Mouse (Mus musculus): ENCODE results near the gene Lat. TPM values are rescaled to one million over a fixed set of nuclear protein-coding genes. Genes with fewer than 3 reads are reported as not detected.
A peak's percentile ranks its signal among the peaks of the same experiment; 100 is the strongest.

Gene Lat
- total RNA-seq, 1 experiment: 8.0 TPM

GRCm38 (mm10) chr7:126388185-126388584, 18.8 kb upstream of the Lat start:
- peaks cover 60% of the 10 kb centered on the region for H3K36me3 ChIP-seq (ENCODE audit: control insufficient read depth, insufficient read depth, low read length, poor library complexity, severe bottlenecking)
- H3K4me3 ChIP-seq (ENCODE audit: insufficient read depth in 1 of 2, low read depth in 1 of 2, low read length in 2 of 2, poor library complexity in 1 of 2, severe bottlenecking in 1 of 2): no peak overlapping the region
- TF ChIP-seq MAFK (IDR thresholded peaks at IDR 0.05; ENCODE audit: insufficient read depth, low read depth, low read length) (no peak), CHD2 (IDR thresholded peaks at IDR 0.05; ENCODE audit: low read depth, low read length) (no peak), ZC3H11A (IDR thresholded peaks at IDR 0.05; ENCODE audit: borderline replicate concordance, low read depth, low read length) (no peak), ZNF384 (IDR thresholded peaks at IDR 0.05; ENCODE audit: low read depth, low read length) (no peak), HCFC1 (IDR thresholded peaks at IDR 0.05; ENCODE audit: borderline replicate concordance, insufficient read depth, low read length) (no peak)
- no peak for DNase-seq (ENCODE audit: low read depth, low spot score)
- in situ Hi-C loops (cut with MboI; ENCODE audit: low sequenced_read_pairs in 2 of 2, unreplicated experiment in 2 of 2): loop anchor here in 1 of 2 experiments (10.0 kb wide), 1 partner anchor 123 kb away; no protein-coding TSS in a partner anchor
- H3K9ac ChIP-seq (ENCODE audit: insufficient read depth, low read depth, low read length, poor library complexity, severe bottlenecking): 0 out of 2 replicates have a peak overlapping the region, but pooled peaks have one; percentile 23
- peaks cover 8 to 10% of the 10 kb centered on the region in 2 experiments; a peak in 3 of 4 replicates for H3K4me1 ChIP-seq (ENCODE audit: control insufficient read depth in 2 of 2, insufficient read depth in 2 of 2, low read length in 2 of 2, poor library complexity in 1 of 2)
- peak overlapping the region; percentile 74; the same call in 1 of the 2 replicates for H3K27ac ChIP-seq (ENCODE audit: insufficient read depth, low read depth, low read length, poor library complexity, severe bottlenecking)
- H3K9me3 ChIP-seq (ENCODE audit: control insufficient read depth, insufficient read depth, low read depth, low read length): no peaks in the 10 kb centered on the region

DNA sequence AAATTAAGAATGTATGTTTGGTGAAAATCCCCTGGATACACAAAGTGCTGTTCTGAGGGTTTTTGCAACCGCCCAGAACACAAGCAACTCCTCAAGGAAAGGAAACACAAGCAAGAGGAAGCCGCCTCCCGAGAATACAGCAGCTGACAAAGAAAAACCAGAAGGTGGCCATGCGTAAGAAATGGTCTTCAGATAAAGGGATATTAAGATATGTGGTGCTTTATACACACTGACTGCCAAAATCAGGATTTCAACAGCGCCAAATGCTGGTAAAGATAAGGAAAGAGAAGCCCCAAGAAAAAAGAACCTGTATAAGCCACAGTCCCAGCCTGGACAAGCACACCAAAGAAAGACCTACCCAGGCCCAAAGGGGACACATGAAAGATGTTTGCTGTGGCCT, 14.2 kb upstream of the Lat start:
- Histone ChIP-seq H3K4me3 (ENCODE audit: insufficient read depth in 1 of 2, low read depth in 1 of 2, low read length in 2 of 2, poor library complexity in 1 of 2, severe bottlenecking in 1 of 2) (no peak overlapping the region), H3K9me3 (ENCODE audit: control insufficient read depth, insufficient read depth, low read depth, low read length) (no peaks in the 10 kb centered on the region), H3K27ac (ENCODE audit: insufficient read depth, low read depth, low read length, poor library complexity, severe bottlenecking) (no peak overlapping the region), H3K9ac (ENCODE audit: insufficient read depth, low read depth, low read length, poor library complexity, severe bottlenecking) (no peak overlapping the region), H3K4me1 (ENCODE audit: control insufficient read depth in 2 of 2, insufficient read depth in 2 of 2, low read length in 2 of 2, poor library complexity in 1 of 2) (no peaks in the 10 kb centered on the region), H3K36me3 (ENCODE audit: control insufficient read depth, insufficient read depth, low read length, poor library complexity, severe bottlenecking) (peaks cover 35% of the 10 kb centered on the region)
- TF ChIP-seq MAFK (IDR thresholded peaks at IDR 0.05; ENCODE audit: insufficient read depth, low read depth, low read length): no peak
- TF ChIP-seq ZC3H11A (IDR thresholded peaks at IDR 0.05; ENCODE audit: borderline replicate concordance, low read depth, low read length): no peak
- TF ChIP-seq HCFC1 (IDR thresholded peaks at IDR 0.05; ENCODE audit: borderline replicate concordance, insufficient read depth, low read length): no peak
- TF ChIP-seq ZNF384 (IDR thresholded peaks at IDR 0.05; ENCODE audit: low read depth, low read length): no peak
- TF ChIP-seq CHD2 (IDR thresholded peaks at IDR 0.05; ENCODE audit: low read depth, low read length): no peak
- in situ Hi-C loops (cut with MboI; ENCODE audit: low sequenced_read_pairs in 2 of 2, unreplicated experiment in 2 of 2): loop anchor here in 1 of 2 experiments (10.0 kb wide), 1 partner anchor 119 kb away; no protein-coding TSS in a partner anchor
- no peak for DNase-seq (ENCODE audit: low read depth, low spot score)

- Histone ChIP-seq H3K27ac (ENCODE audit: insufficient read depth, low read depth, low read length, poor library complexity, severe bottlenecking) (peak within 1 kb of the TSS; percentile 72; the same call in 1 of the 2 replicates), H3K4me3 (ENCODE audit: insufficient read depth in 1 of 2, low read depth in 1 of 2, low read length in 2 of 2, poor library complexity in 1 of 2, severe bottlenecking in 1 of 2) (peak within 1 kb of the TSS; percentile 68 to 69), H3K9me3 (ENCODE audit: control insufficient read depth, insufficient read depth, low read depth, low read length) (no peaks in the 10 kb centered on the region), H3K36me3 (ENCODE audit: control insufficient read depth, insufficient read depth, low read length, poor library complexity, severe bottlenecking) (peaks cover 20% of the 10 kb centered on the region), H3K9ac (ENCODE audit: insufficient read depth, low read depth, low read length, poor library complexity, severe bottlenecking) (peak within 1 kb of the TSS; percentile 75), H3K4me1 (ENCODE audit: control insufficient read depth in 2 of 2, insufficient read depth in 2 of 2, low read length in 2 of 2, poor library complexity in 1 of 2) (peaks cover 2 to 12% of the 10 kb centered on the region in 2 experiments; a peak in 2 of 4 replicates)
- in situ Hi-C loops (cut with MboI; ENCODE audit: low sequenced_read_pairs in 2 of 2, unreplicated experiment in 2 of 2): no loop called here
- TF ChIP-seq ZC3H11A (IDR thresholded peaks at IDR 0.05; ENCODE audit: borderline replicate concordance, low read depth, low read length): peak; percentile 78
- no peak for TF ChIP-seq MAFK (IDR thresholded peaks at IDR 0.05; ENCODE audit: insufficient read depth, low read depth, low read length)
- TF ChIP-seq ZNF384 (IDR thresholded peaks at IDR 0.05; ENCODE audit: low read depth, low read length): no peak
- TF ChIP-seq HCFC1 (IDR thresholded peaks at IDR 0.05; ENCODE audit: borderline replicate concordance, insufficient read depth, low read length): peak; percentile 80
- peak; percentile 97 for DNase-seq (ENCODE audit: low read depth, low spot score)
Observed at GRCm38 (mm10) chr7:126377278-126378158, 8.1 kb upstream of the Lat start, which contains the start of gene Spns1. Gene Spns1, minus strand, starts transcription at chr7:126377450.

- no peak overlapping the region for H3K27ac ChIP-seq (ENCODE audit: insufficient read depth, low read depth, low read length, poor library complexity, severe bottlenecking)
- peak overlapping the region; percentile 68 to 69 for H3K4me3 ChIP-seq (ENCODE audit: insufficient read depth in 1 of 2, low read depth in 1 of 2, low read length in 2 of 2, poor library complexity in 1 of 2, severe bottlenecking in 1 of 2)
- peak overlapping the region; percentile 75 for H3K9ac ChIP-seq (ENCODE audit: insufficient read depth, low read depth, low read length, poor library complexity, severe bottlenecking)
- in situ Hi-C loops (cut with MboI; ENCODE audit: low sequenced_read_pairs in 2 of 2, unreplicated experiment in 2 of 2): no loop called here
- H3K4me1 ChIP-seq (ENCODE audit: control insufficient read depth in 2 of 2, insufficient read depth in 2 of 2, low read length in 2 of 2, poor library complexity in 1 of 2): peaks cover 2 to 12% of the 10 kb centered on the region in 2 experiments; a peak in 2 of 4 replicates
- H3K9me3 ChIP-seq (ENCODE audit: control insufficient read depth, insufficient read depth, low read depth, low read length): no peaks in the 10 kb centered on the region
- TF ChIP-seq ZC3H11A (IDR thresholded peaks at IDR 0.05; ENCODE audit: borderline replicate concordance, low read depth, low read length) (no peak), MAFK (IDR thresholded peaks at IDR 0.05; ENCODE audit: insufficient read depth, low read depth, low read length) (no peak), HCFC1 (IDR thresholded peaks at IDR 0.05; ENCODE audit: borderline replicate concordance, insufficient read depth, low read length) (no peak), ZNF384 (IDR thresholded peaks at IDR 0.05; ENCODE audit: low read depth, low read length) (no peak), CHD2 (IDR thresholded peaks at IDR 0.05; ENCODE audit: low read depth, low read length) (no peak)
- no peak for DNase-seq (ENCODE audit: low read depth, low spot score)
- peaks cover 26% of the 10 kb centered on the region for H3K36me3 ChIP-seq (ENCODE audit: control insufficient read depth, insufficient read depth, low read length, poor library complexity, severe bottlenecking)
Observed at GRCm38 (mm10) chr7:126376903-126377277, 7.5 kb upstream of the Lat start.

Measured in ES-E14 (cell line).